Mouse (Mus musculus) intestine, postnatal 0 days (tissue): ENCODE results near the gene Adck2. TPM values are rescaled to one million over a fixed set of nuclear protein-coding genes. Genes with fewer than 3 reads are reported as not detected.

ENCODE experiments used
- ATAC-seq: fragments of 200-750 bp; cut with Nextera tagmentation; 2 replicates; pipeline ENCODE4 v1.8.0; 2017; ENCODE audit warnings: mild to moderate bottlenecking, moderate TSS enrichment, moderate library complexity
- H3K27ac ChIP-seq: fragments of 300-500 bp; sonication (generic); 2 replicates; pipeline ENCODE4 v1.5.1; 2014; ENCODE audit warnings: mild to moderate bottlenecking, low read depth, low read length, moderate library complexity
- H3K27me3 ChIP-seq: fragments of 300-500 bp; sonication (generic); replicated peaks from 2 replicates; pipeline ENCODE4 v1.6.1; 2014; ENCODE audit warnings: low read length, mixed read lengths; ENCODE audit not compliant: control insufficient read depth, insufficient read depth
- H3K36me3 ChIP-seq: fragments of 300-500 bp; sonication (generic); 2 replicates; pipeline ENCODE4 v1.6.1; 2014; ENCODE audit warnings: mild to moderate bottlenecking, moderate library complexity; ENCODE audit not compliant: control insufficient read depth, insufficient read depth
- H3K4me1 ChIP-seq: fragments of 300-500 bp; sonication (generic); replicated peaks from 2 replicates; pipeline ENCODE4 v1.6.1; 2014; ENCODE audit warnings: antibody characterized with exemption, low read length, mixed read lengths; ENCODE audit not compliant: control insufficient read depth, insufficient read depth
- H3K4me2 ChIP-seq: fragments of 300-500 bp; sonication (generic); replicated peaks from 2 replicates; pipeline ENCODE4 v1.6.1; 2014; ENCODE audit warnings: low read depth, mild to moderate bottlenecking, moderate library complexity
- H3K4me3 ChIP-seq: fragments of 300-500 bp; sonication (generic); 2 replicates; pipeline ENCODE4 v1.5.1; 2014; ENCODE audit warnings: low read depth, low read length
- H3K9ac ChIP-seq: fragments of 300-500 bp; sonication (generic); 2 replicates; pipeline ENCODE4 v1.6.1; 2014; ENCODE audit warnings: mild to moderate bottlenecking, low read depth, low read length
- H3K9me3 ChIP-seq: fragments of 300-500 bp; sonication (generic); 2 replicates; pipeline ENCODE4 v1.6.1; 2016; ENCODE audit warnings: mixed run types; ENCODE audit not compliant: control insufficient read depth
- CTCF ChIP-seq: sonication (generic); IDR thresholded peaks from 2 replicates; pipeline ENCODE4 v1.5.1; 2016; ENCODE audit warnings: low read depth, mild to moderate bottlenecking, control low read depth, antibody characterized with exemption, moderate library complexity
- WGBS: fragments of 180-500 bp; shearing (Covaris S2); extraction: QIAGEN DNeasy Blood & Tissue Kit; methylation state at CpG from one replicate; pipeline ENCODE4 v1.1.7; 2014; 5-methylcytosine and 5-hydroxymethylcytosine counted together
- polyA plus RNA-seq: library from polyadenylated mRNA; unstranded; fragments of >200 nt; fragmentation: Nextera tagmentation; extraction: Ambion mirVana; gene quantifications from 2 replicates; pipeline ENCODE4 v1.2.1, GENCODE M21; 2015

Gene Adck2
- polyA plus RNA-seq, 1 experiment from 2014 or later: 18.0 TPM

- no peaks in the 10 kb centered on the region for H3K27me3 ChIP-seq
- no peaks in the 10 kb centered on the region for H3K9me3 ChIP-seq
- H3K4me3 ChIP-seq: no peak overlapping the region
- H3K36me3 ChIP-seq: peaks cover 8% of the 10 kb centered on the region; the same call in 1 of the 2 replicates
- no peak overlapping the region for H3K9ac ChIP-seq
- H3K4me1 ChIP-seq: no peaks in the 10 kb centered on the region
- H3K4me2 ChIP-seq: no peak overlapping the region
- WGBS: 92% methylated on average over 4 of the region's 4 CpGs
- TF ChIP-seq CTCF: no peak
- no peak for ATAC-seq
- no peak overlapping the region for H3K27ac ChIP-seq
Observed at GRCm38 (mm10) chr6:39591481-39591880, 17.8 kb downstream of the Adck2 start.

GRCm38 (mm10) chr6:39592401-39593214, 18.9 kb downstream of the Adck2 start, which contains the start of gene Ndufb2:
Ndufb2 (plus strand) TSS chr6:39592574.
- peak; percentile 98 for ATAC-seq
- H3K9ac ChIP-seq: peak within 1 kb of the TSS; percentile 67
- no peaks in the 10 kb centered on the region for H3K4me1 ChIP-seq
- no peaks in the 10 kb centered on the region for H3K9me3 ChIP-seq
- H3K27me3 ChIP-seq: no peaks in the 10 kb centered on the region
- H3K4me3 ChIP-seq: peak within 1 kb of the TSS; percentile 74
- H3K36me3 ChIP-seq: peaks cover 13% of the 10 kb centered on the region; the same call in 1 of the 2 replicates
- peak within 1 kb of the TSS; percentile 74 for H3K4me2 ChIP-seq
- H3K27ac ChIP-seq: peak within 1 kb of the TSS; percentile 62
- WGBS: under 1% methylated on average over 56 of the region's 56 CpGs
- TF ChIP-seq CTCF: no peak

DNA sequence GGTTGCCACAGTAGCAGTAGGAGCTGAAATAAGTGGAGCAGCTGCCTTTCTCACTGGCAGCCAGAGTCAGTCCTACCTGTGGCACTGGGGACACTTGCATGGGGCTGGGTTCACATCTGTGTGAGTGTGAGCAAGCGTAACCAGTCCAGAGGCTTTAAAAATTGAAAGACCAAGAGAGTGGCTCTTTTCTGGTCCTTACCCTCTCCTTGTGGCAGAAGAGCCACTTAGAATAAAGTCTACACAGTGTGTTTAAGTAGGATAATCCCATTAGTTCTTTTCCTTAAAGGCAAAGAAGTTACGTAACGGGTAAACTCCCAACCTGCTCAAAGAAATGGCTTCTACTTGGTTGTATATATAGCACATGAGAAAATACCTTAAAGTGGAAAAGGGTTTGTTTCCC, 27.2 kb downstream of the Adck2 start:
- peaks cover 38% of the 10 kb centered on the region for H3K36me3 ChIP-seq
- 96% methylated on average over 3 of the region's 3 CpGs for WGBS
- no peaks in the 10 kb centered on the region for H3K9me3 ChIP-seq
- H3K27me3 ChIP-seq: no peaks in the 10 kb centered on the region
- no peak for ATAC-seq
- H3K9ac ChIP-seq: no peak overlapping the region
- no peak for TF ChIP-seq CTCF
- no peak overlapping the region for H3K4me2 ChIP-seq
- no peak overlapping the region for H3K4me3 ChIP-seq
- H3K4me1 ChIP-seq: no peaks in the 10 kb centered on the region
- H3K27ac ChIP-seq: no peak overlapping the region

GRCm38 (mm10) chr6:39601828-39602227, 28.2 kb downstream of the Adck2 start:
- Histone ChIP-seq H3K4me1 (no peaks in the 10 kb centered on the region), H3K9me3 (no peaks in the 10 kb centered on the region), H3K4me3 (no peak overlapping the region), H3K4me2 (no peak overlapping the region), H3K27ac (no peak overlapping the region), H3K36me3 (peaks cover 38% of the 10 kb centered on the region), H3K27me3 (no peaks in the 10 kb centered on the region), H3K9ac (no peak overlapping the region)
- TF ChIP-seq CTCF: no peak
- ATAC-seq: no peak
- WGBS: 78% methylated on average over 3 of the region's 3 CpGs

DNA sequence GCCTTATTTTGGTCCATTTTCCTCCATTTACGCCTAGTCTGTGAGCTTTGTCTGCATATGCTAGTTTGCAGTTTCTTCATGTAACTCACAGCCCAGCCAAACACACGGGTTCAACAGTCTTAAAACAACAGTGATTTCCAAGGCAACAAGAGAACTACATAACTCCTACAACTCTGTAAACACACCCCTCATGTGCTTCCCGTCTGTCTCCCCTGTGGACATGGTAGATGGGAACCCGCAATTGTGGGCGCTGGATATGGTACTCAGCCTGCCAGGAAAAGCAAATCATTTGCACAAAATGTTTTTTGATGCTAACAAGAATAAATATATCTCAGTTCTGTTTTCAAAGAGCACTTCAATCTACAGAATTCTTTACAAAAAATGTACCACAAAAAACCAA, 30.9 kb downstream of the Adck2 start:
- H3K4me3 ChIP-seq: no peak overlapping the region
- no peaks in the 10 kb centered on the region for H3K27me3 ChIP-seq

GRCm38 (mm10) chr6:39606056-39606455, 32.4 kb downstream of the Adck2 start:
- no peak overlapping the region for H3K9ac ChIP-seq
- no peak overlapping the region for H3K4me3 ChIP-seq
- no peak overlapping the region for H3K4me2 ChIP-seq
- no peaks in the 10 kb centered on the region for H3K9me3 ChIP-seq
- H3K27me3 ChIP-seq: no peaks in the 10 kb centered on the region
- TF ChIP-seq CTCF: no peak
- ATAC-seq: no peak
- no peak overlapping the region for H3K27ac ChIP-seq
- WGBS: 72% methylated on average over 6 of the region's 6 CpGs
- peaks cover 9% of the 10 kb centered on the region; the same call in 1 of the 2 replicates for H3K36me3 ChIP-seq
- 0 out of 2 replicates have a peak, but pooled peaks cover 3% of the 10 kb centered on the region for H3K4me1 ChIP-seq

More for the DNA sequence above, 30.9 kb downstream of the Adck2 start:
- no peak for TF ChIP-seq CTCF
- H3K4me2 ChIP-seq: no peak overlapping the region
- H3K36me3 ChIP-seq: peaks cover 15% of the 10 kb centered on the region
- no peak overlapping the region for H3K27ac ChIP-seq
- 0 out of 2 replicates have a peak, but pooled peaks cover 3% of the 10 kb centered on the region for H3K4me1 ChIP-seq
- no peak for ATAC-seq
- no peak overlapping the region for H3K9ac ChIP-seq
- H3K9me3 ChIP-seq: no peaks in the 10 kb centered on the region
- 77% methylated on average over 5 of the region's 5 CpGs for WGBS
